Mouse (Mus musculus): Measurements from ENCODE around the gene Rdh16.
"Not testable (repeated sequence)": the region's sequence is repeated elsewhere in the genome, so short reads cannot be mapped to it uniquely, and the experiment has no call there.

Rdh16 gene

GRCm38 (mm10) chr10:127800891-127801290 lies at the start of gene Rdh16:
Gene Rdh16 (plus strand): TSS chr10:127801152.
- in situ Hi-C loops (cut with MboI, MseI): no loop called here

- in situ Hi-C loops (cut with MboI, MseI): no loop called here
These were observed 49.4 kb upstream of the Rdh16 start, which contains the start of gene Gpr182 for GRCm38 (mm10) chr10:127751548-127751947. Gene Gpr182 (minus strand): TSS chr10:127751732.

- in situ Hi-C loops (cut with MboI, MseI): no loop called here
These were observed 46.3 kb upstream of the Rdh16 start for GRCm38 (mm10) chr10:127754566-127755166.

DNA sequence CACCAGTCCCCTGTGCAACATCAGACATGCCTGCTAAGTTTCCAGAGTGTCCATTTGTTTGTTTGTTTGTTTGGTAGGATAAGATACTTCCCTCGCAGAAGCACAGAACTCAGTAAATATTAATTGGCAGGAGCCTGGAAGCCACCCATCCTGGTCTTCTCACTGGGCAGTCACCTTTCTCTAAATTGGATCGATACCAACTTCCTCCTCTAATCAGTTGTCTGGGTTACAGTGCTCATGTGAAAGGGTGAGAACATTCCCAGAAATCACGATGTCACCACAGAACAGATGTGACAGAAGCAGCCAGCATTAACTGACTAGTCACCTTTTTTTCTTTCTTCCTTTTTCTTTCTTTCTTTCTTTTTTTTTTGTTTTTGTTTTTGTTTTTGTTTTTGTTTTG lies 45.7 kb upstream of the Rdh16 start:
- in situ Hi-C loops (cut with MboI, MseI): no loop called here

- in situ Hi-C loops (cut with MboI, MseI): no loop called here
These were observed 45.0 kb upstream of the Rdh16 start for GRCm38 (mm10) chr10:127755770-127756468.

DNA sequence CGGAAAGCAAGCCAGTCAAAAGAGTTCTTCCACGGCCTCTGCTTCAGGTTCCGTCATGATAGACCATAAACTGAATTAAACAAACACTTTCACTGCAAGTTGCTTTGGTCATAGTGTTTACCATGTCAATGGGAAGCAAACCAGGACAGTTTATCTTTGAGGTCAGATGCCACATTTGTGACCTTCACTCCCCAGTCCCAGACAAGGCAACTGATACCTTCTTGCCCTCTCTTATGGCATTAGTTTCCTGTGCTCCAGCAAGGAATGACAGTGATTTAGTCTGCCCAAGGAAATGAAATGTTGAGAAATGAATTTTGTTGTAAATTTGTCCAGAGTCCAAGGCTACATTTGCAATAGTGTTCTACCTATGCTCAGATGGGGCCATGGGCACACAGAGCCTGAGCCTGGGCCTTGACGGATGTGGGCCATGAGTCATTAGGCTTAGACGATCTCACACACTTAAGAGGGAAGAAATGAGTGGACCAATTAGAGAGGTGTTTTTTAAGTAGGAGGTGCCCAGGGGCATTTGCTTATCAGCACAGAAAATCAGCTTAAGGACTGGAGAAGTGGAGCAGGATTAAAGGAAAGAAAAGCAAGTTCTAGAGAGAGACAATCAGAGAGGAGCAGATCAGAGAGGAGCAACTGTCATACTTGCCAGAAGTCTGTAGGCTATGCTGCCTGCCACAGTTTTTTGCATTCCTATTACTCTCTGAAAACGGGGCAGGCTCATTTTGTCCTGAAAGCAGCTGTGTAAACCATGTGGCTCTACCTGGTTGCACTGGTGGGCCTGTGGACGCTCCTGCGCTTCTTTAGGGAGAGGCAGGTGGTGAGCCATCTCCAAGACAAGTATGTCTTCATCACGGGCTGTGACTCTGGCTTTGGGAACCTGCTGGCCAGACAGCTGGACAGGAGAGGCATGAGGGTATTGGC lies 41.5 kb upstream of the Rdh16 start, which contains the start of the genes Rdh1 and Rdh16f1:
Rdh1 (plus strand) TSS at position 541 of the 930 bp plus-strand sequence.
Rdh16f1 (plus strand) TSS at position 607 of the 930 bp plus-strand sequence.
- in situ Hi-C loops (cut with MboI, MseI): no loop called here

- in situ Hi-C loops (cut with MboI, MseI): not testable (repeated sequence)
These were observed 38.0 kb upstream of the Rdh16 start for GRCm38 (mm10) chr10:127762926-127763325.

- in situ Hi-C loops (cut with MboI, MseI): no loop called here
These were observed 36.9 kb upstream of the Rdh16 start for GRCm38 (mm10) chr10:127763914-127764680.

- in situ Hi-C loops (cut with MboI, MseI): no loop called here
These were observed 34.4 kb upstream of the Rdh16 start for GRCm38 (mm10) chr10:127766564-127766963.

DNA sequence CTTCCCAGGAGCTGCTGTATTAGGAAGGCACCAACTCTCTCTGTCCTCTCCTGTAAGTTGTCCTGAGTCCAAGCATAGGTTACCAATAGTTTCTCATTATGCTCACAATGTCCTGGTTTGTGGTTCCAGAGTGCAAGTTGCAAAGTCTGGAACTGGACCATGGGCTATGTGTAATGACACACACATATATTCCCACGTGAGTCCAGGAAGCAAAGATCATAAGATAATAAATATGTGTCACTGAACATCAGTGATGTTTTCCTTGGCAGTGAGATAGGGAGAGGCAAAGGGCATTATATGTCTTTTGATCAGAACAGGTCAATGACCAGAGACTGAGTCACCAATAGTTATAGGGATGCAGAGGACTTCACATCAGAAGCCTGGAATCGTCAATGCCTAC lies 24.9 kb upstream of the Rdh16 start, which contains the start of gene Rdh9:
Rdh9 (plus strand) TSS at position 376 of the 400 bp plus-strand sequence.
- in situ Hi-C loops (cut with MboI, MseI): no loop called here

- in situ Hi-C loops (cut with MboI, MseI): not testable (repeated sequence)
These were observed 18.6 kb upstream of the Rdh16 start for GRCm38 (mm10) chr10:127782321-127782720.

GRCm38 (mm10) chr10:127785411-127785810 lies 15.5 kb upstream of the Rdh16 start:
- in situ Hi-C loops (cut with MboI, MseI): not testable (repeated sequence)

GRCm38 (mm10) chr10:127799295-127799694 lies 1.7 kb upstream of the Rdh16 start:
- in situ Hi-C loops (cut with MboI, MseI): no loop called here

GRCm38 (mm10) chr10:127801612-127802011 lies 660 bp downstream of the Rdh16 start:
- in situ Hi-C loops (cut with MboI, MseI): no loop called here

DNA sequence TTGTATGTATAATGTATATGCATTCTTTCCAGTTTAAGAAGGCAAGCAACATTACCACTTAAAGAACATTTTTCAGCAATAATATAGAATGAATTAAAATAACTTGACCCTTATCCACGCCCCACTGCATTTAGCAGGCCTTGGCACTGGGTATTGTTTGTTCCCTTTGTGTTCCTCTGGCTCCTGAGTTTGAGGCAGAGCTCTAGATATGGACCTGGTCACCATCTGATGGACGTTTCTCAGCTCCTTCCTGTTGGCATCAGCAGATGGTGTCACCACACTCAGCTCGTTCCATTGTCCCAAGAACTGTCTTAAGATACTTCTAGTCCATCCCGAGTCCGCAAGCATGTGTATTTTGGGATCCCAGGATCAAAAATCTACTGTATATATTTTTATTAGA lies 1.3 kb downstream of the Rdh16 start:
- in situ Hi-C loops (cut with MboI, MseI): no loop called here

GRCm38 (mm10) chr10:127804416-127804815 lies 3.5 kb downstream of the Rdh16 start:
- in situ Hi-C loops (cut with MboI, MseI): no loop called here

DNA sequence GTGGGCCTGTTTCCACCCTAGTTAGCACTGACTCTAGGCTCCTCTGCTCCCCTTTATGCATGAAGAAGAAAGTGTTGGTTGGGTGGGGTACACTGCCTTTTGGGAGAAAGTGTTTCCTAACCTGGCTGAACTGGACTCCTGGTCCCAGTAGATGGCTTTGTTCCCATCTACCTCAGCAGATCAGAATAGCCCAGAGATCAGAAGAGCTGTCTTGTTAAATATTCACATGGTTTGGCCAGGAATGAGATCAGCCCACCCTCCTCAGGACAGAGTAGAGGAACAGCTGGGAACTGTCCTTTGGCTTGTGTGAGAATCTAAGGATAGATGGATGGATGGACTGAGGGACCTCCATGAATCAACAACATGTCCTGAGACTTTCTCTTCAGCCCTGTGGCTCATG lies 14.9 kb downstream of the Rdh16 start:
- in situ Hi-C loops (cut with MboI, MseI): no loop called here

- in situ Hi-C loops (cut with MboI, MseI): not testable (repeated sequence)
These were observed 16.4 kb downstream of the Rdh16 start for GRCm38 (mm10) chr10:127817268-127817910.

DNA sequence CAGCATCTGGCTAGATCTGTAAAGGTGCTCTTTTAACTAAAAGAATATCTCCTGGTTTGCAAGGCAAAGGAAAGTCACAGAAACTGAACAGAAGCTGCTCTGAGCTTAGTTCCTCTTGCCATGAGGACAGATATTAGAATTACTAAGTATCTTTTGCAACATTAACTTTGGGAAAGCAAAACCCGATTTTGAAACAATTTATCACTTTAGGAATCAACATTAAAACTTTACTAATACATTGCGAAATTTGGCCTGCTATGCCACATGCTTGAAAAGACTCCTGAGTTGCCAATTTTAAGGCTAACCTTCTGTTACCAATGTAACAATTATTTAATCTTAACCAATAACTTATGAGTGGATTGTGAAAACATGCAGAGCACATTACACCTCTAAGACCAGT lies 20.9 kb downstream of the Rdh16 start:
- in situ Hi-C loops (cut with MboI, MseI): not testable (repeated sequence)

DNA sequence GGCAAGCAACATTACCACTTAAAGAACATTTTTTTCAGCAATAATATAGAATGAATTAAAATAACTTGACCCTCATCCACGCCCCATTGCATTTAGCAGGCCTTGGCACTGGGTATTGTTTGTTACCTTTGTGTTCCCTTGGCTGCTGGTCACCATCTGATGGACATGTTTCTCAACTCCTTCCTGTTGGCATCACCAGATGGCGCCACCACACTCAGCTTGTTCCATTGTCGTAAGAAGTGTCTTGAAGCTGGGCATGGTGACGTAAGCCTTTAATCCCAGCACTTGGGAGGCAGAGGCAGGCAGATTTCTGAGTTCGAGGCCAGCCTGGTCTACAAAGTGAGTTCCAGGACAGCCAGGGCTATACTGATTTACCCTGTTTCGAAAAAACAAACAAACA lies 24.4 kb downstream of the Rdh16 start:
- in situ Hi-C loops (cut with MboI, MseI): no loop called here

DNA sequence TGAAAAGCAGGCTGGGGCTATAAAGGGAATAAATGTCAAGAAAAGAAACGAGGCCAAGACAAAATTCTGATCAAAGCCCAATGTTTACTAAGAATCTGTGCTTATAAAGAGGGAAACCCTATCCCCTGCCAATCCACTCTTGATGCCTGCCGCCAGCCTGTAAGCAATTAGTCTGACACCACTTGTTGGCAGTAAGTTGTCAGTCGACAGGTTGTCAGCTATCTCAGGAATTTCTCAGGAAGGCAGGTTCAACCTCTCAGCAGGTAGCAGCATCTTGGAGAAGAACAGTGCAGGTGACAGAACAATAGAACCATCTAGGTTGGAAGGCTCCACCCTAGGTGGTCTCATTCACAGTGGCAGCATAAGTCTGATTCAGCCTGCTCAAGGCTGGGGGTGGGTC lies 28.2 kb downstream of the Rdh16 start:
- in situ Hi-C loops (cut with MboI, MseI): no loop called here
